12 mouse cellular contexts compared by ENCODE assay signal in genomic region chr1:62718237-62718571, GRCm38 (mm10). TPM values are rescaled to one million over a fixed set of nuclear protein-coding genes. Genes with fewer than 3 reads are reported as not detected.
DNase-seq lines count a peak whose midpoint lies in the region; ATAC-seq and TF ChIP-seq lines count a peak whose summit lies in the region.
"Had no signal": no experiment of that assay in that cellular context is flagged by ENCODE, and none has a peak within 500 bp of the region (broad histone marks: within the 10 kb centered on the region; RNA-seq: fewer than 3 reads in every experiment).

No protein-coding gene starts in this region.

- WGBS in forebrain, embryonic 13.5 days = 51% methylated on average over 5 of the region's 5 CpGs
- 47% methylated on average over 5 of the region's 5 CpGs for WGBS in forebrain, embryonic 14.5 days
- 29% methylated on average over 5 of the region's 5 CpGs for WGBS in embryonic facial prominence, embryonic 14.5 days
- 53% methylated on average over 5 of the region's 5 CpGs for WGBS in kidney, embryonic 14.5 days

- no peaks in the 10 kb centered on the region for H3K9me3 ChIP-seq in forebrain, embryonic 13.5 days (replicated peaks)
- no peaks in the 10 kb centered on the region for H3K9me3 ChIP-seq in forebrain, embryonic 14.5 days (replicated peaks; ENCODE audit: control insufficient read depth, low read length)
- H3K9me3 ChIP-seq in embryonic facial prominence, embryonic 14.5 days (ENCODE audit: control insufficient read depth, low read length) = peaks cover 4% of the 10 kb centered on the region; the same call in 1 of the 2 replicates
- no peaks in the 10 kb centered on the region for H3K9me3 ChIP-seq in kidney, embryonic 14.5 days (ENCODE audit: control insufficient read depth, low read length)
- H3K9me3 ChIP-seq: G1E; liver, embryonic 12.5 days had no signal

- H3K4me1 ChIP-seq in forebrain, embryonic 13.5 days = peaks cover 26% of the 10 kb centered on the region
- peaks cover 16% of the 10 kb centered on the region for H3K4me1 ChIP-seq in forebrain, embryonic 14.5 days (ENCODE audit: control insufficient read depth, insufficient read depth, low read length)
- H3K4me1 ChIP-seq in embryonic facial prominence, embryonic 14.5 days (ENCODE audit: control insufficient read depth, insufficient read depth, low read length) = peaks cover 22% of the 10 kb centered on the region
- peaks cover 16% of the 10 kb centered on the region for H3K4me1 ChIP-seq in kidney, embryonic 14.5 days (ENCODE audit: control insufficient read depth, insufficient read depth, low read length)

- no peak for TF ChIP-seq CTCF in left cerebral cortex, adult 2 months (IDR thresholded peaks at IDR 0.05)

- H3ac ChIP-seq in myocyte (ENCODE audit: control insufficient read depth, insufficient read length) = no peak overlapping the region

- peaks cover 18% of the 10 kb centered on the region for H3K36me3 ChIP-seq in forebrain, embryonic 13.5 days (ENCODE audit: poor library complexity, severe bottlenecking)
- peaks cover 14% of the 10 kb centered on the region for H3K36me3 ChIP-seq in forebrain, embryonic 14.5 days (ENCODE audit: control insufficient read depth, insufficient read depth, low read length)
- H3K36me3 ChIP-seq in embryonic facial prominence, embryonic 14.5 days (ENCODE audit: control insufficient read depth, insufficient read depth, low read length) = peaks cover 39% of the 10 kb centered on the region
- peaks cover 6% of the 10 kb centered on the region for H3K36me3 ChIP-seq in myocyte (ENCODE audit: control insufficient read depth, insufficient read depth)
- no peaks in the 10 kb centered on the region for H3K36me3 ChIP-seq in kidney, embryonic 14.5 days (ENCODE audit: control insufficient read depth, insufficient read depth, low read length)
- H3K36me3 ChIP-seq: G1E; liver, embryonic 12.5 days had no signal

- H3K4me3 ChIP-seq in forebrain, embryonic 13.5 days = no peak overlapping the region
- no peak overlapping the region for H3K4me3 ChIP-seq in forebrain, embryonic 14.5 days (ENCODE audit: low read depth, low read length)
- H3K4me3 ChIP-seq in left cerebral cortex, adult 2 months = no peak overlapping the region
- H3K4me3 ChIP-seq in embryonic facial prominence, embryonic 14.5 days (ENCODE audit: low read depth, low read length) = no peak overlapping the region
- H3K4me3 ChIP-seq in myocyte = no peak overlapping the region
- no peak overlapping the region for H3K4me3 ChIP-seq in kidney, embryonic 14.5 days (ENCODE audit: low read length)
- H3K4me3 ChIP-seq: liver, embryonic 12.5 days had no signal

- 0 out of 2 replicates have a peak overlapping the region, but pooled peaks have one; percentile 8 for H3K27ac ChIP-seq in forebrain, embryonic 13.5 days
- H3K27ac ChIP-seq in forebrain, embryonic 14.5 days (ENCODE audit: low read depth, low read length) = no peak overlapping the region
- H3K27ac ChIP-seq in left cerebral cortex, adult 2 months = 0 out of 2 replicates have a peak overlapping the region, but pooled peaks have one; percentile 20
- H3K27ac ChIP-seq in embryonic facial prominence, embryonic 14.5 days (replicated peaks; ENCODE audit: low read depth, low read length) = no peak overlapping the region
- no peak overlapping the region for H3K27ac ChIP-seq in kidney, embryonic 14.5 days (ENCODE audit: low read depth, low read length)
- H3K27ac ChIP-seq: liver, embryonic 12.5 days had no signal

- H3K4me2 ChIP-seq in forebrain, embryonic 13.5 days = peak overlapping the region; percentile 11
- H3K4me2 ChIP-seq in forebrain, embryonic 14.5 days (ENCODE audit: low read length) = no peak overlapping the region
- H3K4me2 ChIP-seq in embryonic facial prominence, embryonic 14.5 days (ENCODE audit: low read depth, low read length) = no peak overlapping the region
- peak overlapping the region; percentile 60 for H3K4me2 ChIP-seq in myocyte (ENCODE audit: low read depth)
- H3K4me2 ChIP-seq in kidney, embryonic 14.5 days (replicated peaks; ENCODE audit: low read depth, low read length) = no peak overlapping the region
- H3K4me2 ChIP-seq: liver, embryonic 12.5 days had no signal

- no peak for DNase-seq in forebrain, embryonic 14.5 days (ENCODE audit: low spot score)
- DNase-seq in left cerebral cortex, adult 2 months (ENCODE audit: extremely low spot score in 1 of 2, low spot score in 2 of 2) = no peak
- no peak for DNase-seq in left cerebral cortex, postnatal 4 days
- no peak for DNase-seq in embryonic facial prominence, embryonic 14.5 days (ENCODE audit: low spot score)
- DNase-seq in T-cell, adult 2 months (ENCODE audit: low spot score) = no peak
- DNase-seq: heart, postnatal 4 days; lung, postnatal 10 days had no signal

- intact Hi-C loops in left cerebral cortex, adult 2 months (cut with DNase I) = no loop called here
- intact Hi-C loops in left cerebral cortex, postnatal 4 days (cut with DNase I) = no loop called here

- no peak for ATAC-seq in forebrain, embryonic 13.5 days
- ATAC-seq in forebrain, embryonic 14.5 days = no peak
- ATAC-seq in embryonic facial prominence, embryonic 14.5 days (ENCODE audit: low read depth) = no peak
- no peak for ATAC-seq in kidney, embryonic 14.5 days (ENCODE audit: low FRiP score, low TSS enrichment)
- ATAC-seq: liver, embryonic 12.5 days had no signal

- H3K79me2 ChIP-seq in myocyte (ENCODE audit: control insufficient read depth, insufficient read depth) = peaks cover 42% of the 10 kb centered on the region

- 0 out of 2 replicates have a peak, but pooled peaks cover 7% of the 10 kb centered on the region for H3K27me3 ChIP-seq in forebrain, embryonic 13.5 days
- H3K27me3 ChIP-seq in forebrain, embryonic 14.5 days (replicated peaks; ENCODE audit: control insufficient read depth, insufficient read depth, low read length) = no peaks in the 10 kb centered on the region
- no peaks in the 10 kb centered on the region for H3K27me3 ChIP-seq in embryonic facial prominence, embryonic 14.5 days (replicated peaks; ENCODE audit: control insufficient read depth, insufficient read depth, low read length)
- no peaks in the 10 kb centered on the region for H3K27me3 ChIP-seq in myocyte (ENCODE audit: control insufficient read depth, insufficient read depth, insufficient read length)
- no peaks in the 10 kb centered on the region; the same call in 1 of the 2 replicates for H3K27me3 ChIP-seq in kidney, embryonic 14.5 days (ENCODE audit: control insufficient read depth, insufficient read depth, low read length)
- H3K27me3 ChIP-seq: liver, embryonic 12.5 days had no signal

- no peak for TF ChIP-seq POLR2A in myocyte (IDR thresholded peaks at IDR 0.05; ENCODE audit: insufficient read length, low read depth)

- no peak overlapping the region for H3K9ac ChIP-seq in forebrain, embryonic 13.5 days
- H3K9ac ChIP-seq in forebrain, embryonic 14.5 days (ENCODE audit: low read length) = no peak overlapping the region
- H3K9ac ChIP-seq in embryonic facial prominence, embryonic 14.5 days (ENCODE audit: low read depth, low read length) = 0 out of 2 replicates have a peak overlapping the region, but pooled peaks have one; percentile 10
- no peak overlapping the region for H3K9ac ChIP-seq in kidney, embryonic 14.5 days (ENCODE audit: low read depth, low read length)
- H3K9ac ChIP-seq: liver, embryonic 12.5 days had no signal

TF ChIP-seq in myocyte, 11 proteins besides CTCF, POLR2A, EP300 and RAD21:
- TF ChIP-seq MAX (IDR thresholded peaks at IDR 0.05; ENCODE audit: low read depth) (no peak), REST (IDR thresholded peaks at IDR 0.05; ENCODE audit: insufficient read depth, insufficient read length) (no peak), MYOG (IDR thresholded peaks at IDR 0.05; ENCODE audit: control insufficient read depth in 1 of 3, insufficient read depth in 1 of 3, insufficient read length in 2 of 3, low read depth in 2 of 3) (no peak)

RNA-seq across cellular contexts. Expression of gene Nrp2, which starts 15.1 kb away (rescaled TPM):
- 19.5 and 28.3 TPM in 2 replicates for polyA plus RNA-seq in forebrain, embryonic 13.5 days (2015; fragmentation: Nextera tagmentation; extraction: Ambion mirVana)
- polyA plus RNA-seq in forebrain, embryonic 14.5 days (2014; fragmentation: Nextera tagmentation; extraction: Ambion mirVana) = 16.3 and 23.8 TPM in 2 replicates
- total RNA-seq in left cerebral cortex, adult 2 months (2021) = 10 to 100 TPM; 32.8 to 34.7 TPM
- total RNA-seq in left cerebral cortex, postnatal 4 days (2021) = 10 to 100 TPM; 49.9 to 86.2 TPM
- polyA plus RNA-seq in embryonic facial prominence, embryonic 14.5 days (2014; fragmentation: Nextera tagmentation; extraction: Ambion mirVana) = 41.6 and 42.1 TPM in 2 replicates
- 18.3 TPM for polyA plus RNA-seq in myocyte (2012; fragmentation: generic; extraction: Trizol)
- polyA plus RNA-seq in kidney, embryonic 14.5 days (2014; fragmentation: Nextera tagmentation; extraction: Ambion mirVana) = 5.5 and 7.1 TPM in 2 replicates

Comparison
In these comparisons a context has a peak if more than half of its experiments do, and no peak if none do; other contexts are left out.
1. H3K27ac ChIP-seq: peak in forebrain, embryonic 13.5 days (single experiment) and left cerebral cortex, adult 2 months (single experiment); none in forebrain, embryonic 14.5 days (single experiment), embryonic facial prominence, embryonic 14.5 days (single experiment) and kidney, embryonic 14.5 days (single experiment).
2. H3K4me2 ChIP-seq: peak in forebrain, embryonic 13.5 days (single experiment) and myocyte (single experiment); none in forebrain, embryonic 14.5 days (single experiment), embryonic facial prominence, embryonic 14.5 days (single experiment) and kidney, embryonic 14.5 days (single experiment).